Mouse (Mus musculus) gastrocnemius, adult 2 months (tissue): ENCODE data around the gene Thsd4. TPM values are rescaled to one million over a fixed set of nuclear protein-coding genes. Genes with fewer than 3 reads are reported as not detected.
A peak's percentile ranks its signal among the peaks of the same experiment; 100 is the strongest.

Experiments used
- DNase-seq: peaks from one replicate; pipeline ENCODE4 v3.0.0; 2022
- H3K27ac ChIP-seq: fragments of 200-600 bp; 2 replicates; pipeline ENCODE4 v1.8.1; 2022; ENCODE audit warnings: mild to moderate bottlenecking
- H3K4me3 ChIP-seq: fragments of 200-600 bp; 2 replicates; pipeline ENCODE4 v1.8.1; 2022; ENCODE audit warnings: mild to moderate bottlenecking, moderate library complexity
- CTCF ChIP-seq: fragments of 200-600 bp; IDR thresholded peaks from 2 replicates; pipeline ENCODE4 v1.8.1; 2022; ENCODE audit warnings: antibody characterized with exemption, mild to moderate bottlenecking, moderate library complexity
- intact Hi-C: fragments of 180-260 bp; cut with DNase I; formaldehyde crosslinking; loops from one replicate; pipeline ENCODE4 v1.15.1; 2025
- total RNA-seq, 2 experiments: library from RNA; stranded (reverse); gene quantifications; 2 replicates each; pipeline ENCODE4 v1.2.3; 2021

Gene Thsd4
- total RNA-seq, 2 experiments from 2014 or later = 0.48 to 1.2 TPM

GRCm38 (mm10) chr9:60218396-60218795, 303.4 kb downstream of the Thsd4 start:
- no peak for DNase-seq
- H3K27ac ChIP-seq = no peak overlapping the region
- no peak for TF ChIP-seq CTCF
- no peak overlapping the region for H3K4me3 ChIP-seq
- intact Hi-C loops = no loop called here

DNA sequence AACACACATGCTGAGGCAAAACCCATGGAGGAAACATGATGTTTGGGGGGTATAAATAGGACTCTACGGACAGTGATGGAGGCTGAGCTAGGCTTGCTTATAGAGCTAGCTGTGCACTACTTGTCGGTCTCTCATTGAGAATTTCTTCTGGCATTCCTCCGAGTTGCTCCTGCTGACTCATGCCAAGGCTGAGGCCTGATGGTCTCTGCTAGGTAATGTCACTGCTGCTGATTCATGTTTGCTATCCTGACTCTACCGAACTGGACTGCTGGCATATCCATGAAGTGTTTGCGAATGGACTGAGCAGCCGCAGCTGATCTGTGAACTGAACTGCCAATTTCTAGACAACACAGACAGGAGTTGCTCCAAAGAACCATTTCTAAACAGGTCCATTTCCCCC, 305.8 kb downstream of the Thsd4 start:
- TF ChIP-seq CTCF = no peak
- intact Hi-C loops = no loop called here
- DNase-seq = no peak
- no peak overlapping the region for H3K4me3 ChIP-seq
- H3K27ac ChIP-seq = no peak overlapping the region

DNA sequence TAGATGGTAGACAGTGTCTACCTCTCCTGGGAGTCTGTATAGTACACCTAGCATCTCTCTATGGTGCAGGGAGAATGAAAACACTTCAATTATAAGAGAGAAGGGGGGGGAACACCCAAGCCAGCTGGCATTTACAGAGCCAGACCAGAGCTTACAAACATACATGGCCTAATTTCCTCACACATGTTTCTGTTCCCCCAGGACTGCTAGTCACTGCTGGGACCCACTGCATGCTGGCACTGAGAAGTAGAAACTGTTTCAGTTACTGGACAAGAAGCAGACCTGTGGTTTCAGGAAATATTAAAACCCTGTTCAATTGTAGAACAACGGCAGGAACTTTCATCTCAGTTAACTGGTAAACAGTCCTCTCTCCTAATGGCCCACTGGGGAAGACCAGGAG, 308.7 kb downstream of the Thsd4 start:
- no peak overlapping the region for H3K4me3 ChIP-seq
- no peak for TF ChIP-seq CTCF
- no peak overlapping the region for H3K27ac ChIP-seq
- intact Hi-C loops = no loop called here
- DNase-seq = no peak

GRCm38 (mm10) chr9:60208843-60209242, 313.0 kb downstream of the Thsd4 start:
- DNase-seq = no peak
- intact Hi-C loops = no loop called here
- TF ChIP-seq CTCF = no peak
- Histone ChIP-seq H3K4me3 (no peak overlapping the region), H3K27ac (no peak overlapping the region)

DNA sequence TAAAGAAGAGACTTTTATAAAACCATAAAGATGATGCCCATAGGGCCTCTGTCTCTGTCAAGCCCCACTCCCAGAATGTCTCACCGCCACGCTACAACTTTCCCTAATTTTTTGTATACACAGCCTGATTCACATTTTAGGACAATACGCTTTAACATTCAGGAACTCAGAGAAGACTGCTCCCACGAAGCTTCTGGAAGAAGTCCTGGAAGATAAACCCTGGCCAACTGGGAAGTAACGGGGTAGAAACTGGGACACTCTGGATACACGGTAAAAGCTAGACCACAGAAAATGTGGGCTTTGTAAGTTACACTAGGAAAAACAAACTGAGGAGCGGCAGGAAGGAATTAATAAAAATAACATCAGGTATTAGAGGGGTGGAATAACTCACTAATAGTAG, 318.7 kb downstream of the Thsd4 start:
- H3K4me3 ChIP-seq = no peak overlapping the region
- no peak for DNase-seq
- intact Hi-C loops = no loop called here
- H3K27ac ChIP-seq = peak overlapping the region; percentile 4
- no peak for TF ChIP-seq CTCF

DNA sequence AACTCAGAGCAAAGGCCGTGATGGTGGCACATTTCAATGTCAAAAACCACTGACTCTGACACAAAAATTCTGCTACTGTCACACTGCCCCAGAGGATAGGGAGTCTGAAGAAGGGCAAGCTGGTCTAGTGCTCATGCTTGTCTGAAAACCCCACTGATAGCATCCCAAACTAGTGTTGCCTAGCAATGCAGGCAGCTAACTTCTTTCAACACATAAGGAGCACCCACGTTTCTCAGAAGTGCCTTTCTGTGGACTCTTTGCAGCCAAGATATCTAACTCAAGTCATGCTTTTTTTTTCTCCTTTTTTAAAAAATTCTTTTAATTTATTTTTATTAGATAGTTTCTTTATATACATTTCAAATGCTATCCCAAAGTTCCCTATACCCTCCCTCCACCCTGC, 321.4 kb downstream of the Thsd4 start:
- DNase-seq = no peak
- intact Hi-C loops = no loop called here
- no peak for TF ChIP-seq CTCF
- no peak overlapping the region for H3K4me3 ChIP-seq
- no peak overlapping the region for H3K27ac ChIP-seq

- DNase-seq = no peak
- intact Hi-C loops = no loop called here
- TF ChIP-seq CTCF = no peak
- no peak overlapping the region for H3K4me3 ChIP-seq
- H3K27ac ChIP-seq = no peak overlapping the region
Measured at GRCm38 (mm10) chr9:60198530-60199200, 323.2 kb downstream of the Thsd4 start.

DNA sequence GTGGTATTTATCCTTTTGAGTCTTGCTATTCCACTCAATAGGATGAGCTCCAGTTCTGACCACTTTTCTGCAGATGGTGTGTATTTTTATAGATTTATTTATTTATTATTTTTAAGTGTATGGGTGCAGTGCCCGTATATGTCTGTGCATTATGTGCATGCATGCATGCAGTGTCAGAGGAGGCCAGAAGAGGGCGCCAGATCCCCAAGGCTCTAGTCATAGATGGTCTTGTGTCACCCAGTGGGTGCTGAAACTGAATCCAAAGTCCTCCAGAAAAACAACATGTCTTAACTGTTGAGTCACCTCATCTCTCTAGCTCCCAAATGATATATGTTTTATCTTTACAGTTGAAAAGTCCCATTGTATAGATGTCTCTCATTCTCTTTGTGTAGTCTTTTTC, 326.3 kb downstream of the Thsd4 start:
- TF ChIP-seq CTCF = peak; percentile 50
- no peak overlapping the region for H3K4me3 ChIP-seq
- no peak overlapping the region for H3K27ac ChIP-seq
- DNase-seq = no peak
- intact Hi-C loops = no loop called here

DNA sequence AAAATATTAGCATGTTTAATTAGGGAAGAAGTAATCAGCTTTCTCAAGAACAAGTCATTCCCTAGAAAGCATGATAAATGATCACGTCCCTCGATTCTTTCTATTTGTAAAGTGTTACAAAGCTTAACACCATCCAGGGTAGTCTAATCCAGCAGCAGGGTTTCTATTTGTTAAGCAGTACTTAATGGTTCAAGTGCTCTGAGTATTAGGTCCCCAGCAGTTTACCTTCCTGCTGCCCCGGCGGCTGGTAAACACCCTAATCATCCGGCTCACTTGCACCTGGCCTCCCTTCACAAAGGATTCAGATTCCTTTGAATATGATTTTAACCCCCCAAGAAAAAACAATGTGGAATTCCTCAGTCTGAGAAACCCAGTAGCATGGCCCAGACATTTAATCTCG, 326.9 kb downstream of the Thsd4 start:
- TF ChIP-seq CTCF = no peak
- intact Hi-C loops = no loop called here
- DNase-seq = no peak
- no peak overlapping the region for H3K27ac ChIP-seq
- no peak overlapping the region for H3K4me3 ChIP-seq

- no peak overlapping the region for H3K27ac ChIP-seq
- H3K4me3 ChIP-seq = no peak overlapping the region
- no peak for DNase-seq
- intact Hi-C loops = no loop called here
- TF ChIP-seq CTCF = no peak
Measured at GRCm38 (mm10) chr9:60192321-60192720, 329.5 kb downstream of the Thsd4 start.

DNA sequence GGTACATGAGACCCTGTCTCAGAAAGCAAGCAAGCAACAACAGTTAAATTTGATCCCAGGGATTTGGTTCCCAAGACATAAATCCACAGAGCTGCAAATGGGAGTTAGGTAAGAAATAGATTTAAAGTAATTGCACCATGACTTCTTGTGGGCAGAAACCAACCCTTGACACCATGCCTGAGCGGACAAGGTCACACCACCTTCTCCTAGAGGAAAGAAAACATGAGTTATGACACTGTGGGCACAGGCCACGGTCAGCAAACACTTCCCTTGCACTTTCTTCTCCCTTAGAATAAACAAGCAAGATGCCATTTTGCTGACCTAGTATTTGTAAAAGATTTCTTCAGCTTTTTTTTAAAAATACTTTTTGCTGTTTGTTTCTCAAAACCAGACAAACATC, 334.4 kb downstream of the Thsd4 start:
- Histone ChIP-seq H3K27ac (peak overlapping the region; percentile 28; the same call in 1 of the 2 replicates), H3K4me3 (no peak overlapping the region)
- no peak for DNase-seq
- intact Hi-C loops = no loop called here
- no peak for TF ChIP-seq CTCF

- intact Hi-C loops = no loop called here
- no peak overlapping the region for H3K4me3 ChIP-seq
- TF ChIP-seq CTCF = no peak
- peak overlapping the region; percentile 28; the same call in 1 of the 2 replicates for H3K27ac ChIP-seq
- DNase-seq = peak; percentile 35
Measured at GRCm38 (mm10) chr9:60186948-60187347, 334.9 kb downstream of the Thsd4 start.

DNA sequence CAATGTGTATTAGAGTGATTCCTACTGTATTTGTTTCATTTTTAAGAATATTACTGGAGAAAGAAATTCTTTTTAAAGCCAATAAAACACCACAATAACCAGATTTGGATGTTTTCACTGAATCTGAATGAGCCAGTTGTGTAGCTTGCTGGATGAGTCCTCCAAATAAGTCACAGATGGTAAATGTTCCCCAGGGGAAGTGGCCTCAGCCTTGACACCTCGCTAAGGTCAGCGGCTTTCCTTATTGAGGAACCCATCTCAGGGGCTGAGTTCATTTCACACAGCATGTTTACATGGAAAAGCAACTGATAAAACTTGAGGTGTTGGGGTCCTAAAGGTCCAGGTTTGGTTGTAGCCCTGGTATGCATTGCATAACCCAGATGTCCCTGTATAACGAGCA, 337.8 kb downstream of the Thsd4 start:
- no peak overlapping the region for H3K4me3 ChIP-seq
- intact Hi-C loops = no loop called here
- no peak overlapping the region for H3K27ac ChIP-seq

DNA sequence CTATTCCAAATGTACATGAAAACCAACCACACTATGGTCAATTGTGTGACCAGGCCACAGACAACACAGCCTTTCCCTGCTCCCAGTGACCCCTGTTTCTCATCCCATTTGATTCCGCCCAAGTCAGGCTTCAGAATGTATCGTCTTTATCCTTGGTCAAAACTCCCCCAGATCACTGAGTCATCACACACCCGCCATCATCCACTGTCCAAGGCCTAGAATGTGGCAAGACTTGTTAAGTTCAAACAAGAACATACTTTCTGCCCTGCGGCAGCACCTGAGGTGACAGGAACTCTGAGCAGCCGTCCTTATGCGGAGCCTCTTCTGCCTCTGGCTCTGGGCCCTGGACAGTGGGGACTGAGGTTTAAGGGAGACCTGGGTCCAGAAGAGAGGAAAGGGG, 339.5 kb downstream of the Thsd4 start:
- Histone ChIP-seq H3K27ac (no peak overlapping the region), H3K4me3 (no peak overlapping the region)
- TF ChIP-seq CTCF = no peak
- intact Hi-C loops = no loop called here
- no peak for DNase-seq

More for the DNA sequence above, 337.8 kb downstream of the Thsd4 start:
- DNase-seq = no peak
- no peak for TF ChIP-seq CTCF
